In the genomic region with DNA sequence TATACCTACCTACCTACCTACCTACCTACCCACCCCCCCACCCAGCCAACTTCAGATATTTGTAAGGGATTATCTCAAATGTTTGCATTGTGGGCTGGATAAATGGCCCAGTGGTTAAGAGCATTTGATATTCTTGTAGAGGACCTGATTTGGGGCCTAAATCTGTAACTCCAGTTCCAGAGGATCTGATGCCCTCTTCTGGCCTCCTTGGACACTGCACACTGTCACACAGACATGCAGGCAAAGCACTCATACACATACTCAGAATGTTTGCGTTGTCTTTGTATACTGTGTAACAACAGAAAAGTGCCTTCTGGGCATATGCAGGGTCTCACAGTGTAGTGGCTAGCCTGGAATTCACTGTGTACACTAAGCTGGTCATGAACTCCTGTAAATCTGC, we compare ENCODE assay signal across 10 mouse cellular contexts.
DNase-seq lines count a peak whose midpoint lies in the region; ATAC-seq and TF ChIP-seq lines count a peak whose summit lies in the region.
"Had no signal": no experiment of that assay in that cellular context is flagged by ENCODE, and none has a peak within 500 bp of the region (broad histone marks: within the 10 kb centered on the region; RNA-seq: fewer than 3 reads in every experiment).

No protein-coding gene starts in this region.

- H3K27me3 ChIP-seq in heart, postnatal 0 days (ENCODE audit: control insufficient read depth, insufficient read depth, low read length): no peaks in the 10 kb centered on the region
- H3K27me3 ChIP-seq in spleen, adult 2 months (ENCODE audit: control insufficient read depth, insufficient read depth, low read length): no peaks in the 10 kb centered on the region
- H3K27me3 ChIP-seq in liver, embryonic 14.5 days (ENCODE audit: control insufficient read depth, insufficient read depth, low read length): no peaks in the 10 kb centered on the region
- H3K27me3 ChIP-seq: hindbrain, embryonic 15.5 days; neural tube, embryonic 13.5 days had no signal

- no peaks in the 10 kb centered on the region; the same call in 1 of the 2 replicates for H3K4me1 ChIP-seq in heart, postnatal 0 days (ENCODE audit: control insufficient read depth, insufficient read depth)
- peaks cover 3% of the 10 kb centered on the region for H3K4me1 ChIP-seq in spleen, adult 2 months (ENCODE audit: control insufficient read depth, insufficient read depth, insufficient read length)
- no peaks in the 10 kb centered on the region for H3K4me1 ChIP-seq in liver, embryonic 14.5 days (replicated peaks; ENCODE audit: control insufficient read depth in 2 of 2, insufficient read depth in 2 of 2, low read length in 1 of 2)
- H3K4me1 ChIP-seq: hindbrain, embryonic 15.5 days; neural tube, embryonic 13.5 days had no signal

- H3K4me3 ChIP-seq in heart, postnatal 0 days (ENCODE audit: low read depth, low read length): no peak overlapping the region
- no peak overlapping the region for H3K4me3 ChIP-seq in spleen, adult 2 months (ENCODE audit: extremely low read depth, insufficient read depth, insufficient read length)
- no peak overlapping the region for H3K4me3 ChIP-seq in liver, embryonic 14.5 days (ENCODE audit: insufficient read depth in 1 of 2, low read depth in 2 of 2, low read length in 2 of 2)
- H3K4me3 ChIP-seq: hindbrain, embryonic 15.5 days; neural tube, embryonic 13.5 days had no signal

- H3K27ac ChIP-seq in heart, postnatal 0 days (ENCODE audit: low read depth): no peak overlapping the region
- H3K27ac ChIP-seq in spleen, adult 2 months (ENCODE audit: insufficient read depth, low read length): no peak overlapping the region
- no peak overlapping the region for H3K27ac ChIP-seq in liver, embryonic 14.5 days
- H3K27ac ChIP-seq: hindbrain, embryonic 15.5 days; neural tube, embryonic 13.5 days had no signal

- peaks cover 7% of the 10 kb centered on the region; the same call in 1 of the 2 replicates for H3K36me3 ChIP-seq in heart, postnatal 0 days (replicated peaks; ENCODE audit: control insufficient read depth, insufficient read depth, low read length)
- no peaks in the 10 kb centered on the region; the same call in 1 of the 2 replicates for H3K36me3 ChIP-seq in spleen, adult 2 months (ENCODE audit: control insufficient read depth, insufficient read depth, low read length)
- no peaks in the 10 kb centered on the region for H3K36me3 ChIP-seq in liver, embryonic 14.5 days (replicated peaks; ENCODE audit: control insufficient read depth, insufficient read depth, low read depth)
- H3K36me3 ChIP-seq: hindbrain, embryonic 15.5 days; neural tube, embryonic 13.5 days had no signal

- 93% methylated on average over 1 of the region's 1 CpGs for WGBS in heart, postnatal 0 days
- WGBS in spleen, adult 2 months: 100% methylated on average over 1 of the region's 1 CpGs
- 85% methylated on average over 1 of the region's 1 CpGs for WGBS in liver, embryonic 14.5 days (ENCODE audit: insufficient replicate concordance)

- no peak for TF ChIP-seq EP300 in heart, postnatal 0 days (IDR thresholded peaks at IDR 0.05; ENCODE audit: low read depth)
- no peak for TF ChIP-seq EP300 in liver, embryonic 14.5 days (IDR thresholded peaks at IDR 0.05; ENCODE audit: low read depth)

- intact Hi-C loops in gastrocnemius, postnatal 36 days (cut with DNase I): no loop called here

- no peak for ATAC-seq in heart, postnatal 0 days (ENCODE audit: insufficient read depth, low read depth)
- no peak for ATAC-seq in liver, embryonic 14.5 days (ENCODE audit: insufficient read depth)
- ATAC-seq in megakaryocyte-erythroid progenitor cell, adult 5-6 weeks (replicated peaks; ENCODE audit: low FRiP score, low TSS enrichment, poor library complexity, severe bottlenecking): no peak

- no peak for DNase-seq in heart, postnatal 0 days (ENCODE audit: low spot score)
- DNase-seq in heart, adult 8-10 months (ENCODE audit: low spot score): no peak
- peak in 1 of 2 experiments; percentile 44 for DNase-seq in spleen, adult 2 months (ENCODE audit: low read depth in 1 of 2, low spot score in 2 of 2)
- no peak for DNase-seq in spleen, adult 12 weeks (ENCODE audit: low spot score)
- DNase-seq in liver, embryonic 14.5 days (ENCODE audit: low read depth in 3 of 3, low spot score in 3 of 3): no peak
- no peak for DNase-seq in ovary, postnatal 14 days (ENCODE audit: low spot score)
- DNase-seq in gastrocnemius, postnatal 36 days: no peak

- no peak for TF ChIP-seq POLR2A in spleen, adult 2 months (IDR thresholded peaks at IDR 0.05; ENCODE audit: low read depth, low read length)

- peak; percentile 51 for TF ChIP-seq CTCF in heart, postnatal 0 days (IDR thresholded peaks at IDR 0.05; ENCODE audit: low read depth)
- peak; percentile 11; the same call in 1 of the 2 replicates for TF ChIP-seq CTCF in spleen, adult 2 months (IDR thresholded peaks at IDR 0.05; ENCODE audit: extremely low read depth, insufficient read depth, insufficient read length, insufficient replicate concordance)
- TF ChIP-seq CTCF in liver, embryonic 14.5 days (IDR thresholded peaks at IDR 0.05; ENCODE audit: low read depth): peak; percentile 53

- H3K4me2 ChIP-seq in heart, postnatal 0 days (ENCODE audit: low read depth, low read length): no peak overlapping the region
- H3K4me2 ChIP-seq in liver, embryonic 14.5 days (ENCODE audit: low read depth): no peak overlapping the region
- H3K4me2 ChIP-seq: hindbrain, embryonic 15.5 days; neural tube, embryonic 13.5 days had no signal

- H3K9ac ChIP-seq in heart, postnatal 0 days (replicated peaks; ENCODE audit: low read depth, low read length): no peak overlapping the region
- H3K9ac ChIP-seq in liver, embryonic 14.5 days (replicated peaks): no peak overlapping the region
- H3K9ac ChIP-seq: hindbrain, embryonic 15.5 days; neural tube, embryonic 13.5 days had no signal

- no peaks in the 10 kb centered on the region for H3K9me3 ChIP-seq in heart, postnatal 0 days (replicated peaks; ENCODE audit: control insufficient read depth, low read length)
- no peaks in the 10 kb centered on the region for H3K9me3 ChIP-seq in liver, embryonic 14.5 days (ENCODE audit: control insufficient read depth, low read length)
- H3K9me3 ChIP-seq: hindbrain, embryonic 15.5 days; neural tube, embryonic 13.5 days had no signal
